Mouse (Mus musculus): Measurements from ENCODE around the gene Kcnq1. TPM values are rescaled to one million over a fixed set of nuclear protein-coding genes. Genes with fewer than 3 reads are reported as not detected.

Kcnq1 gene
- total RNA-seq, 1 experiment from 2014 or later, result not detected

DNA sequence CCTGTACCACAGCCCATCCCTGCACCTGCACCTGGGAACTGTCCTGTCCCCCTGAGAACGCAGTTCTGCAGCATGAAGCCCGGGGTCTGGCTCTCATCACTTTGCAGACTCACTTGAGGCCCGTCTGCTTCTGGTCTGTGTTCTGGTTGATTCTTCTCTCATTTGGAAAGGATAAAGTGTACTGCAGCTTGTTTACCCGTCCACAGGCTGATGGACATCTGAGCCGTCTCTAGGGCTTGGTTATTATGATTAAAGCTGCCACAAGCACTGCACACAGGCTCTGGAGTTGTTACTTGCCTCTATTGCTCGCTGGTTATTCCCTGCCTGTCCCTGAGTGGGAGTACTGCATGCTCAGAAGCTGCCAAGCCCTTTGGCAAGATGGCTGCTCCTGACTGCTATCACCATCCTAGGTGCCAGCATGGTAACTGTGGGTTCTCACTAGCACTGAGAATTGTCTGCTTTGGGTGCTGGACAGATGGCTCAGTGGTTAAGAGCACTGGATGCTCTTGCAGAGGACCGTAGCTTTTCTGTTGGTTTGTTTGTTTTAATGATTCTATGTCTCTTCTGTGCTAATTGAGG is 59.6 kb downstream of the Kcnq1 start:
- no peak for ATAC-seq (ENCODE audit: extremely low read depth, insufficient number of reproducible peaks, low FRiP score, poor library complexity, severe bottlenecking)

DNA sequence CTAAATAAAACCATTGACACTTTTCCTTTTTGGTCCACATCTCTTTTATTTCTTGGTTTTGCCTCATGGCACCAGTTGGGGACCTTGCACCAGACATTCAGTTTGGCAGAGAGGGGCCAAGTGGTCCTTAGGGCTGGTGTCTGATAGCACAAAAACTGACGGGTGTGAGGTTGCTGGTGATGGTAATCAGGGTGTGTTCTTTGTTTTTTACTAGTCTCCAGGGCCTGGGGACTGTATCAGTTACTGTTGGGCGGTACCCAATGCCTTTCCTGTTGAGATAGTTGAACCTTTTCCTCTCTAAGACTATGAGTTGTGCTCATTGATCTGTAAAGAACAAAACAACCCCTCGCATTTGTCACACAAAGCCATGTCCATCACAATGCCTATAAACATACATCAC is 61.1 kb downstream of the Kcnq1 start:
- ATAC-seq (ENCODE audit: extremely low read depth, insufficient number of reproducible peaks, low FRiP score, poor library complexity, severe bottlenecking), result no peak

DNA sequence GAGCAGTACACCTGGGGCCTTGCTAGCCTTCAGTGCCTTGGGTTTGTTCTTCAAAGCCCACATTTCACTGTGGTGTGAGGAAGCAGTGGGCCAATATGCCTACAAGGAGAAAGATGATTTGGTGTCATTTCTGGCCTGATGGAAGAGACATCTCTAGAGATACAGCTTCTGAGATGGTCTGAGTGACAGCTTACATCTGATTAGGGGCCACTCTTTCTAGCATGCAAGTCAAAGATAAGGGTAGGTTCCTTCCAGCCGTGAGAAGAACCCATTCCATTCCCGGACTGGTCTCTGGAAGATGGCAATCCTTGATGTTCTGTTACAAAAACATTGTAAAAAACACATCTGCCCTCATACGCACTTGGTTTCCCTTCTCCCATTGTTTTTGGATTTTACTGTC is 63.2 kb downstream of the Kcnq1 start:
- no peak for ATAC-seq (ENCODE audit: extremely low read depth, insufficient number of reproducible peaks, low FRiP score, poor library complexity, severe bottlenecking)

DNA sequence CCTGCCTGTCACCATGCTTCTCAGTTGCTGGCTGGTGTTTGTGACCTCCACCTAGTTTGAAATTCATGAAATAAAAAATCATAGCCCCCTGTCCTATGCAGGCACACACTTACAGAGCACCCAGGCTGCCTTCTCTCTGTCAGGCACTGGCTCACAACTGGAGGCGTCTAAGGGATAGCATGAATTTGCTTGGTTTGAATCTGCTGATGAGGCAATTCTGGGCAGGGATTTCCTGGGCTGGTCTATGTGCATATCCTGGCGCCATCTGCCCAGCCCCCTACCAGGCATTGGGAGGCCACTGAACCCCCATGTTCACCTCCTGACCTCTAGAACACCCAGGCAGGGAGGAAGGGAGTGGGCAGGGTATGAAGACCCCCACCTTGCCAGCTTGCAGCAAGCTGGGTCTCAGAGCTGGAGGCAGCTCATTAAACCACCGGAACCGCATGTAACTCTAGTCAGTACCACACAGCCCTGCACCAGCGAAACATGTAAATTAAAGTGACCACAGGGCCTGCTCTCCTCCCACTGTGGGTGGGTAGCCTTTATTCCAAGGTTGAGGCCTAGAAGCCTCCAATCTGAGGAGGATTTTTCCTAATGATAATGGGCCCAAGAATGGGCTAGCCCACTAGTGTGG is 66.9 kb downstream of the Kcnq1 start:
- no peak for ATAC-seq (ENCODE audit: extremely low read depth, insufficient number of reproducible peaks, low FRiP score, poor library complexity, severe bottlenecking)

DNA sequence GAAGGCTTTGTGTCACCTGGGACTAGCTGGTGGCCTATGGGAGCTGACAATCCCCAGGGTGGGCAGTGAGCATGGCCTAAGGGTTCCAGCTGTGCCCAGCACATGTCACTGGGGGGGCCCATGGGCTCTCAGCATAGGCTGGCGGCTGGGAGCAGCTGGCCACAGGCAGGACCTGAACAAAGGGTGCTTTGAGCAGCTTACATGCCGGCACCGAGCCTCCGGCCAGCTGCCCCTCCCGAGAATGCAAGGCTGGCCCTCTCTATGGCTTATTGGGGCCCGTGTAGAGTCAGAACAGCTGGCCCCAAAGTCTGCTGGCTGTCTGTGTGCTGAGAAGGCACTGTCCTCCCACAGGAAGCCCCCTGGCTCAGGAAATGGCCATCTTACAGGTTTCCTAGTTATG is 68.5 kb downstream of the Kcnq1 start:
- no peak for ATAC-seq (ENCODE audit: extremely low read depth, insufficient number of reproducible peaks, low FRiP score, poor library complexity, severe bottlenecking)

DNA sequence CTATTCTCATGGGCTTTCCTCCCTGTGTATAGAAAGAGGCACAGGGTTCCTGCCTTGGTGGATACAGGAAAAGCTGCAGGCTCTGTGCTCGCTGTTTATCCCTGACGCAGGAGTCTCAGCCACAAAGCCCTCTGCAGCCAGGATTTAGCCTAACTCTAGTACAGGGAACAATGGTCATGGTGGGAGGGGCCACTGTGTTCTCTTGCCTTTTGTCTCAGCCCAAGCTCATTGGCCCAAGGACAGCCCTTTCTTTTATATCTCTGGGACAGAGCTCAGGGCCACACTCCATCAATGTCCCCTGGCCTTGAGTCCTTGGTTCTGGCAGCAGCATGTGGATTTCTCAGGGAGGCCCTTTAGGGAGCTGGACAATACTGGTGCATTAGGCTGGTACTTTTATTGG is 72.7 kb downstream of the Kcnq1 start:
- no peak for ATAC-seq (ENCODE audit: extremely low read depth, insufficient number of reproducible peaks, low FRiP score, poor library complexity, severe bottlenecking)

DNA sequence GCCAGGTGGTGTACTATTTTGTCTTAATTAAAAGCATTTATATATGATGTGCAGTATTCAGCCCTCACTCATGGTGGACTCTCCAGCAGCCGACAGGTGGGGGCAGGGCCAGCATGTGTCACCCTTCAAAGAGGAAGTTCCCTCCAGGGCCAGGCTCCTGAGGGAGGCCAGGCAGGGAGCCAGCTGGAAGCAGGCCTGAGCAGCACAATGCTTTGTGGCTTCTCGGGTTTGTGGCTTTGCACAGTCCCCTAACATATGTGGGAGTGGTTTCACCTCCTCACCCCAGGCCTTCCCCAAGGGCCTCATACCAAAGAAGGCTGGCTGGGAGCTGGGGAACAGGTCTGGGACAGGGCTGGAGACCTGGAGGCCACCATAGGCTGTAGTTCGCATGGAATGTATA is 74.6 kb downstream of the Kcnq1 start:
- ATAC-seq (ENCODE audit: extremely low read depth, insufficient number of reproducible peaks, low FRiP score, poor library complexity, severe bottlenecking), result no peak

DNA sequence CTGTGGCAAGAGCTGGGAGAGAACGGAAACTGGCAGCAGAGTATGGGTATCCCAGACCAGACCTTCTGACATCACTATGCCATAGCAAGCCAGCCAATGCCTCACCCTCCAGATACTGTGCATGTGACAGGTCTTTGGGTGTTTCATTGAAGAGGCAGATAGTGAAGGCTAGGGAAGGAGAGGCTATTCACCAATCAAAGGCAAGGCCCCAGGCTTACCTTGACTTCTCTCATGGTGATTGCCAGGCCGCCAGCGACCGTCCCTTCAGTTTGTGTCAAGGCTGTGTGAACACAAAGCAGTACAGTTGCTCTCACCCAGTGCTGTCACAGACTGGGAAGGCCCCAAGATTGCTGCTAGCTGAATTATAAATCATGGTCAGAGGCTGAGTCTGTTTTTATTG is 75.1 kb downstream of the Kcnq1 start:
- no peak for ATAC-seq (ENCODE audit: extremely low read depth, insufficient number of reproducible peaks, low FRiP score, poor library complexity, severe bottlenecking)

DNA sequence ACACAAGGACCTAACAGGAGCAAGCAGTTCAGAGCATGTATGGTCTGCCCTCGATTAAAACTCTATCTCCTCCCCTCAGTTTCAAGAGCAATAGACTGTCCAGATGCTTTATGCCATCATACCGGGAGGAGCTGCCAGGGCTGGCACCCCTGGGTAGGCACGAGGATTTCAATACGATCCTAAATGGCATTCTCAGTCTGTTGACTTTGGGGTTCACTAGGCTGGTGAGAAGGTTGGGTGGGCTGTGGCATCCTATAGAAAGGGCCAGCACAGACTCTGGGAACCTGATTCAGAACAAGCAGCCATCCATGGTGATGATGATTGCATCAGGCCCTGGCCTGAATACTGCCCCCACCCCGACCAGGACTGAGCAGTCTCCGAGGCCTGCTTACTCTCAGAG is 79.3 kb downstream of the Kcnq1 start:
- ATAC-seq (ENCODE audit: extremely low read depth, insufficient number of reproducible peaks, low FRiP score, poor library complexity, severe bottlenecking), result no peak

DNA sequence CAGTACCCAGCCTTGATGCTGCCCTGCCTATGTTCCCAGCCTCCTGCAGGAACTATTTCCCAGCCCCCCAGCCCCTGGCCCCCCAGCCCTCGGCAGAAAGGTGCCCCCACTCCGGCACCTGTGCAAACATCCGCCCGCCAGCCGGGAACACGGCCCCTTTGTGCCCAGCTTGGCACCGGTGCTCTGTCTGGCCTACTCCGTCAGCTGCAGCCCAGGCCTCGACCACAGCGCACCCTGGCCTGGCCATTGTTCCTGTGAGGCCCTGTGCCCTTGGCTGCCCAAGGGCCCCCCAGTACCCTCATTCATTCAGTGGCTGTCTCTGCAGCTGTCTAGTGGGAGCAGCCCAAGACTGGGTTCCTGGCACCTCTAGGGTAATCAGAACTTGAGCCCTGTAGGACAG is 80.2 kb downstream of the Kcnq1 start:
- ATAC-seq (ENCODE audit: extremely low read depth, insufficient number of reproducible peaks, low FRiP score, poor library complexity, severe bottlenecking), result no peak

DNA sequence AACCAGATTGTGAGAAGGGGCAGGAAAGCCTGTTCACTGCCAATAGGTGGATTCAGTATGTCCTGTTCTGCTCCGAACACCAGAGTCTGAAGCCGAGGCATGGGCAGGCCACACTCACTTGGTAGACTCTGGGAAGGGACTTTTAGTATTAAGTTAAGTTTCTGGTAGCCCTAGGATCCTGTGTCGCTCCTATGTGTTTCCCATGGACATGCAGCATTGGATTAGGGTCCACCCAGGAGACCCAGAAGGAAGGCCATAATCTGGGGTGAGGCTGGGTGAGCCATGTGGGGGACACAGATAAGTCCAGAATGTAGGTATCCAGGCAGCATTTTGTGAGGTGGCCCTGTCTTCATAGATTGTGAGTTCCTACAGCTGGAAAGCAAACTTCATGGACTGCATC is 81.0 kb downstream of the Kcnq1 start:
- ATAC-seq (ENCODE audit: extremely low read depth, insufficient number of reproducible peaks, low FRiP score, poor library complexity, severe bottlenecking), result no peak

DNA sequence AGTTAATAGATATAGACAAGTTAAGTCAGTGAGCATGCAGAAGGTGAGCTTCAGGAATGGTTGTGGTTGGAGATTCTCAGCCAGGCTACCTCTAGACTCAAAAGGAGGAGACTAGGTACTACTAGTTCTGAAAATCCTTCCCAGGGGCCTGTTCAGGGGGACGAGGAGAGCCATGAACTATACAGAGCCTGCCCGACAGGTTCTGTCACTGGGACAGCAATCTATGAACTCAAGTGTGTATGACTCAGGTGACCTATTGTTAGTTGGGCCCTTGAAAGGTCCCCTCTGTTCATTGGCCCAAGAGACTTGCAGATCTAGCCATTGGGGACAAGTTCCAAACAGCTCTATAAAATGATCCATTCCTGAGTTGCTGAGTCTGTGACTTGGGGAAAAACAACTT is 82.4 kb downstream of the Kcnq1 start:
- ATAC-seq (ENCODE audit: extremely low read depth, insufficient number of reproducible peaks, low FRiP score, poor library complexity, severe bottlenecking), result no peak

DNA sequence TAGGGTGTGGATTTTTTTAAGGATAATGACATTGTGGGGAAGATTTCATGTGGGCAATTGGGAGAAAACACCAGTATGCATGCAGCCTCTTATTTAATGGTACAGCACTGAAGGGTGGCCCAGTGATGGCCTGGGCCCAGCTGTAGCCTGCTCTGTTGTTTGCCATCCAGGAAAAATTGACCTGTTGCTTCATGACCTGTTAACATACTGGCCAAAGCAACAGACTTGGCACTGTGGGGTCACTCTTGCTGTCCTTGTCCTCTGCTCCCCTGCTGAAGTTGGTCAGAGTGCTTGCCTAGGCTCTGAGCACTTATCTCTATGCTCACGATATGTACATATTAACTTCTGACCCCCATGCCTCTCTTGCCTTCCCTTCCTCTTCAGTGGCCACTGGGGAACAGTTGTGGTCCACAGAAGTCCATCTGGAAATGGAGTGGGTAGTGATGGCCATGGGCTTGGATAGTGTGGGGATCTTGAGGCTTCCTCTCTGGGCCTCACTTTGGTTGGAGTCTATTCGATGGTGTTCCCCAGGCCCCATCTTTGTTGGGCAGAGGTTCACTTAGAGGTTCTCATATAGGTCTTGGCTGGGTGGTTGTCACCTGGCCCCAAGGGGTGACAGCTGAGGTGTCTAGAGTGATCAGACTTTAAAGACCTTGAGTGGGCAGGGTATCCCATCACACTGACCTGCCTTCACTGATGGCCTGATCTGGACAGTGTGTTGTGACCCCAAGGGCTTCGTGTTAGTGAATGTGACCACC is 84.0 kb downstream of the Kcnq1 start:
- no peak for ATAC-seq (ENCODE audit: extremely low read depth, insufficient number of reproducible peaks, low FRiP score, poor library complexity, severe bottlenecking)

DNA sequence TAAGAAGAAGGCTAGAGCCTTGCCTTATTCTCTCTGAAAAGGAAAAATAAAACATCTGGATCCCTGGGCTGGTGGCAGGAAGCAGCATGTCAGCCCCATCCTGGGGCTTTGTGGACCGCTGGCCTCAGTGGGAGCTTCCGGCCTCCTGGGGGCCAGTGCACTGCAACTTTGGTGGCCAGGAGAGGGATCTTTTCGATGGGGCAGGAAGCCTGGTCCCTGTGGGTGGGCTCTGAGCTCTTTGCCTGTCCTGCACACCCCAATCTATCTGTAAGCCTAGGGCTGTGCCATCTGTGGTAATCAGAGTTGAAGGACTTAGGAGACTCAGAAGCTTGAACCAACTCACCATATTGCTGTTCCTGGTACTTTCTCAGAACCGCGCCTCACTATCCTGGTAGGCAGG is 84.7 kb downstream of the Kcnq1 start:
- ATAC-seq (ENCODE audit: extremely low read depth, insufficient number of reproducible peaks, low FRiP score, poor library complexity, severe bottlenecking), result no peak

DNA sequence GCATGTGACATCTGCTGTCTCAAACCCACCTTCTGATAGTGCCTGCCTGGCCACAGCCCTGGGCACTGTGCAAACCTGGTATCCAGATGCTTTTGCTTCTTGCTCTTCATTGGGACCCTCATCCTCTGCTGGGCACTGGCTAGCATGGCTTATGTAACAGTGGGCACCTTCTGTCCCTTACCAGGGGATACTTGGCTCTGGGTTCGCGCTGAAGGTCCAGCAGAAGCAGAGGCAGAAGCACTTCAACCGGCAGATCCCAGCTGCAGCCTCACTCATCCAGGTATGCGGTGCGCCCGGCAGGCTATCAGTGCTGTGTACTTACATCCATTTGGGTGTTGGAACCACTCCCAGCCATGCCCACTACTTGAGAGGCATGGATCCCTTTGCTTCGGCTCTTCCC is 86.2 kb downstream of the Kcnq1 start:
- no peak for ATAC-seq (ENCODE audit: extremely low read depth, insufficient number of reproducible peaks, low FRiP score, poor library complexity, severe bottlenecking)

DNA sequence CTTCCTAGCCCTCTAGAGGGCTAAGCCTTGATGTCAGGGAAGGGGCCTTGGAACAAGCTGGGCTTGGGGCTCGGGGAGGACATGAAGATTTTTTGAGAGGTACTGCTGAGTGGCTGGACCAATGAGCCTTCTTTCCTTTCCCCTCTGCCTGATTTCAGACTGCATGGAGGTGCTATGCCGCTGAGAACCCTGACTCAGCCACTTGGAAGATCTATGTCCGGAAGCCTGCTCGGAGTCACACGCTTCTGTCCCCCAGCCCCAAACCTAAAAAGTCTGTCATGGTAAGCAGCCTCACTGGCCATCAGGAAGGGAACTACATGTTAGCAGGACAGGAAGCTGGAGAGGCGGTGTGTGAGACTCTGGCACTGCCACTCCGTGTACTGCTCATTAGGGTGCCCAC is 87.9 kb downstream of the Kcnq1 start:
- ATAC-seq (ENCODE audit: extremely low read depth, insufficient number of reproducible peaks, low FRiP score, poor library complexity, severe bottlenecking), result no peak

DNA sequence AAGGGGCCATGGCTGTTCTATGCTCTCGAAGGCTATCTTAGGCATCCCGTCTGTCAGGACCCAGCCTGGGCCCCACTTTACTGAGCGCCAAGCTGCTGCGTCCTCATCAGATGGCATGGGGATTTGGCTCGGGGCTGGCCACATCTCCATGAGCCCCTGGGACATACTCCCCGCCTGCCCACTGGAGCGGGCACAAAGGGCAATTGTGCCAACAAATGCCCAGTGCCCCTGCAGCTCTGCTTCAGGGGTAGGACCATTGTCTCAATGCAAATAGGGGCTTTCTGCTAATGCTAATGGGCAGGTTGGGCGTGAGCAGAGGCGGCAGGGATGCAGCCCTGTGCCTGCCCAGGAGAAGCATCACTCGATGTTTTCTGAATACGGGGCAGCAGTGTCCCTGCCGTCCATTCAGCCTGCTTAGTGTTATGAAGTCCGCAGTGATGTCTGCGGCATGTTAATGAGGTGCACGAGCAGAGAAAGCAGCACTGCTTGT is 91.8 kb downstream of the Kcnq1 start:
- ATAC-seq (ENCODE audit: extremely low read depth, insufficient number of reproducible peaks, low FRiP score, poor library complexity, severe bottlenecking), result no peak

DNA sequence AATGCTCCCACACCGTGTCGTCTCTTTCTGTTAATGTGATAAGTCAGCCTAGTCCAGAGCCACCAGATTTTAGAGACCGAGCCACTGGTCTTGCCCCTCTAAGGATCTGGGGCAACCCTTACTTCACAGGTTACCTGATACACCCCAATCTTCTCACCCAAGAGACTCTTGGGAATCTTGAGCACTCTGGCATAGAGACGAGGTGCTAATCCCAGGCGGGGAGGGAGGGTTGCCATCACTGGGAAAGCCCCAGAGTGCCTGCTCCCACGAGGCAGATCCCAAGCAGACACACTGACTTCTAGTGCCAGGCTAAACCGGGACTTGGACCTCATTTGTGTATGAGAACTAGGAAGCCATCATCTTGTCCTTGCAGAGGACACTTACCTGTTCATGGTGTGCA is 92.3 kb downstream of the Kcnq1 start:
- no peak for ATAC-seq (ENCODE audit: extremely low read depth, insufficient number of reproducible peaks, low FRiP score, poor library complexity, severe bottlenecking)

DNA sequence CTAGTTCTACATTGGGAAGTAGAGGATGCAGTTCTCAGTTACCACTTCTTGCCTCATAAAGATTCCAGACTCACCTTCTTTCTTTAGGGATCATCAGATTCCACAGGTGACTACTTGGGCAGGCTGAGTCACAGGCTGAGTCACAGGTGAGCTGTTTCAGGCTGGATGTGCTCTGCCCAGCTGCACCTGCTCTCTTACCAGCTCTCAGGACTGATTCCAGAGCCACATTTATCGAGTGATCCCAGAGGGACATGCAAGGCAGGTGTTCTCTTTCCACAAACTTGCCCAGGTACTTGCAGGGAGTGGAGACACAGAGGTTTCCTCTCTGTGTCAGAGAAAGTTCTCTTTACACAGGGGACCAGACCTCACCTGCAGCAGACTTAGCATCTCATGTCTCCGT is 95.1 kb downstream of the Kcnq1 start:
- ATAC-seq (ENCODE audit: extremely low read depth, insufficient number of reproducible peaks, low FRiP score, poor library complexity, severe bottlenecking), result no peak

DNA sequence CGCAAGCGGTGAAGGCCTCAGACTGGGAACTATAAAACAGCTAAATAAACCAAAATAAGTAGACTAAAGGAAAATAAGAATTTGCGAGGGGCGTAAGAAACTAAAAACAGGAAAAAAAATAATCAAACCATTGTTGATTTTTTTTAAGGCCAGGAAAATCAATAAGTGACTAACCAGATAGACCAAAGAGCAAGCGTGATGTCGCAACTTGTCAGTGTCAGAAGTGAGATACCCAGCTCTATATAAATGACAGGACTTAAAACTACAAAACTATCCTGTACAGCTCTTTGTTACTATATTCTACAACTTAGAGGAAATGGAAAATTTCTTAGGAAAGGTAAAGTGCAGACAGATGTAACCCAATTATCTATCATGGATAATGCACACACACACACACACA is 97.7 kb downstream of the Kcnq1 start:
- ATAC-seq (ENCODE audit: extremely low read depth, insufficient number of reproducible peaks, low FRiP score, poor library complexity, severe bottlenecking), result no peak

Data from neutrophil, adult 5-6 weeks (primary cell).